Mouse (Mus musculus) B cell, adult 62 days (primary cell): ENCODE data around the gene Sema5b. TPM values are rescaled to one million over a fixed set of nuclear protein-coding genes. Genes with fewer than 3 reads are reported as not detected.

Experiments used
- total RNA-seq: library from RNA; stranded (reverse); gene quantifications from 4 replicates; pipeline ENCODE4 v1.2.4, GENCODE M21; 2023

Sema5b gene
- not detected in 4 replicates for total RNA-seq

DNA sequence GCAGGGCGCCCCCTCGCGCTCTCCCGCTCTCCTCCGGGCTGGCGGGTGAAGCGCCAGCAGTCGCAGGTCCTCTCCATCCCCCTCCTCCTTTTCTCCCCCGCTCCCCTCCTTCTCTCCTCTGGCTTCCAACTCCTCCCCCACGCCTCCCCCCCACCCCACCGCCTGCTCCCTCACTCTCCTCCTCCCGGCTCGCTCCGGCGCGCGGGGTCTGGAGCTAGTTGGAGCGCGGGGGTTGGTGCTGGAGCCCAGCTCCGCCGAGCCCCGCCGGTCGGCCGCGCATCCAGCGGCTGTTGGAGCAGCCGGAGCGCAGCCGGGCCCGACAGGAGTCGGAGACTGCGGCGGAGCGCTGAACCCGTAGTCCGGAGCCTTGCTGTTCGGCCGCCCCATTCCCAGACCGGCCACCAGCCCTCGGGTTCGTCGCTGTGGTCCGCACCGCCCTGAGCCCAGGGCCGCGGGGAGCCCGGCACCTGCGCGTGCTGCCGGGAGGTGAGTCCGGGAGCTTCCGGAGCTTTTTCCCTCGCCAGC is at the start of gene Sema5b:
Sema5b (plus strand) TSS at position 29 of the 525 bp plus-strand sequence.

Other genes with a start within 250 kb of the Sema5b start
- gene Sec22a, start 177.2 kb upstream of the Sema5b start, total RNA-seq = 5.8 to 10.0 TPM (median 7.0 TPM) in 4 replicates
- gene Pdia5, start 50.3 kb upstream of the Sema5b start, total RNA-seq = not detected in 4 replicates
- 9.3 to 11.3 TPM (median 10.2 TPM) in 4 replicates for gene Dirc2, start 228.2 kb downstream of the Sema5b start, total RNA-seq
- 8.0 to 10.0 TPM (median 9.1 TPM) in 4 replicates for gene Hspbap1, start 229.2 kb downstream of the Sema5b start, total RNA-seq